Mouse (Mus musculus) neural tube, embryonic 14.5 days (tissue): ENCODE data around the gene Ppp1r18. TPM values are rescaled to one million over a fixed set of nuclear protein-coding genes. Genes with fewer than 3 reads are reported as not detected.
A peak's percentile ranks its signal among the peaks of the same experiment; 100 is the strongest.

ENCODE experiments used
- ATAC-seq: fragments of 200-750 bp; cut with Nextera tagmentation; 2 replicates; pipeline ENCODE4 v1.8.0; 2017; ENCODE audit warnings: low read depth, mild to moderate bottlenecking, moderate TSS enrichment, moderate library complexity
- H3K27ac ChIP-seq: fragments of 300-500 bp; sonication (generic); 2 replicates; pipeline ENCODE4 v1.5.1; 2014; ENCODE audit warnings: low read depth, mild to moderate bottlenecking, control low read depth, low read length, moderate library complexity, mixed read lengths
- H3K27me3 ChIP-seq: fragments of 300-500 bp; sonication (generic); 2 replicates; pipeline ENCODE4 v1.6.1; 2014; ENCODE audit warnings: low read length; ENCODE audit not compliant: control insufficient read depth, insufficient read depth
- H3K36me3 ChIP-seq: fragments of 300-500 bp; sonication (generic); 2 replicates; pipeline ENCODE4 v1.6.1; 2014; ENCODE audit warnings: low read length, mixed read lengths; ENCODE audit not compliant: control insufficient read depth, insufficient read depth
- H3K4me1 ChIP-seq: fragments of 300-500 bp; sonication (generic); 2 replicates; pipeline ENCODE4 v1.6.1; 2014; ENCODE audit warnings: low read length; ENCODE audit not compliant: control insufficient read depth, insufficient read depth
- H3K4me2 ChIP-seq: fragments of 300-500 bp; sonication (generic); 2 replicates; pipeline ENCODE4 v1.6.1; 2014; ENCODE audit warnings: mild to moderate bottlenecking, low read depth, low read length, control low read depth
- H3K4me3 ChIP-seq: fragments of 300-500 bp; sonication (generic); 2 replicates; pipeline ENCODE4 v1.5.1; 2014; ENCODE audit warnings: low read depth, low read length, control low read depth, mixed read lengths
- H3K9ac ChIP-seq: fragments of 300-500 bp; sonication (generic); replicated peaks from 2 replicates; pipeline ENCODE4 v1.6.1; 2014; ENCODE audit warnings: low read depth, mild to moderate bottlenecking, control low read depth, low read length, mixed read lengths
- H3K9me3 ChIP-seq: fragments of 300-500 bp; sonication (generic); 2 replicates; pipeline ENCODE4 v1.6.1; 2016; ENCODE audit warnings: low read length; ENCODE audit not compliant: control insufficient read depth
- WGBS: fragments of 180-500 bp; shearing (Covaris S2); extraction: QIAGEN DNeasy Blood & Tissue Kit; methylation state at CpG from one replicate; pipeline ENCODE4 v1.1.7; 2014; 5-methylcytosine and 5-hydroxymethylcytosine counted together
- polyA plus RNA-seq: library from polyadenylated mRNA; unstranded; fragments of >200 nt; fragmentation: Nextera tagmentation; extraction: Ambion mirVana; gene quantifications from 2 replicates; pipeline ENCODE4 v1.2.1, GENCODE M21; 2014

Ppp1r18 gene
- polyA plus RNA-seq, result 18.0 and 27.3 TPM in 2 replicates

GRCm38 (mm10) chr17:35865481-35866280, at the start of gene Ppp1r18:
Gene Ppp1r18, plus strand, starts transcription at chr17:35865593.
- Histone ChIP-seq H3K4me2 (peak within 1 kb of the TSS; percentile 94), H3K9ac (peak within 1 kb of the TSS; percentile 91), H3K36me3 (no peaks in the 10 kb centered on the region), H3K27ac (peak within 1 kb of the TSS; percentile 96), H3K9me3 (no peaks in the 10 kb centered on the region), H3K4me1 (peaks cover 35% of the 10 kb centered on the region), H3K4me3 (peak within 1 kb of the TSS; percentile 78), H3K27me3 (no peaks in the 10 kb centered on the region)
- under 1% methylated on average over 44 of the region's 48 CpGs for WGBS
- ATAC-seq, result peak; percentile 69

GRCm38 (mm10) chr17:35815836-35816235, 49.6 kb upstream of the Ppp1r18 start:
- Histone ChIP-seq H3K27ac (no peak overlapping the region), H3K4me2 (no peak overlapping the region), H3K4me1 (no peaks in the 10 kb centered on the region), H3K27me3 (no peaks in the 10 kb centered on the region), H3K9ac (no peak overlapping the region), H3K36me3 (no peaks in the 10 kb centered on the region), H3K4me3 (no peak overlapping the region), H3K9me3 (no peaks in the 10 kb centered on the region)
- WGBS, result 53% methylated on average over 7 of the region's 7 CpGs
- ATAC-seq, result no peak

GRCm38 (mm10) chr17:35816686-35817085, 48.7 kb upstream of the Ppp1r18 start:
- Histone ChIP-seq H3K4me1 (peaks cover 5% of the 10 kb centered on the region), H3K9me3 (no peaks in the 10 kb centered on the region), H3K27ac (no peak overlapping the region), H3K9ac (no peak overlapping the region), H3K4me2 (no peak overlapping the region), H3K36me3 (no peaks in the 10 kb centered on the region), H3K27me3 (no peaks in the 10 kb centered on the region), H3K4me3 (no peak overlapping the region)
- no peak for ATAC-seq
- 48% methylated on average over 8 of the region's 14 CpGs for WGBS

- Histone ChIP-seq H3K36me3 (no peaks in the 10 kb centered on the region), H3K9ac (no peak overlapping the region), H3K9me3 (no peaks in the 10 kb centered on the region), H3K27me3 (no peaks in the 10 kb centered on the region), H3K4me1 (peaks cover 10% of the 10 kb centered on the region), H3K27ac (no peak overlapping the region), H3K4me3 (no peak overlapping the region), H3K4me2 (no peak overlapping the region)
- ATAC-seq, result no peak
- WGBS, result 58% methylated on average over 10 of the region's 10 CpGs
Observed at GRCm38 (mm10) chr17:35817226-35817625, 48.2 kb upstream of the Ppp1r18 start.

- WGBS, result 83% methylated on average over 5 of the region's 5 CpGs
- no peak overlapping the region for H3K4me3 ChIP-seq
Observed at GRCm38 (mm10) chr17:35820111-35820510, 45.3 kb upstream of the Ppp1r18 start.

GRCm38 (mm10) chr17:35821439-35822430, 43.7 kb upstream of the Ppp1r18 start, which contains the start of gene Ier3:
Gene Ier3, plus strand, starts transcription at chr17:35821684.
- no peaks in the 10 kb centered on the region for H3K9me3 ChIP-seq
- H3K4me3 ChIP-seq, result peak within 1 kb of the TSS; percentile 62

More at GRCm38 (mm10) chr17:35820111-35820510, 45.3 kb upstream of the Ppp1r18 start:
- no peaks in the 10 kb centered on the region for H3K36me3 ChIP-seq
- H3K9ac ChIP-seq, result no peak overlapping the region
- H3K4me1 ChIP-seq, result peaks cover 20% of the 10 kb centered on the region
- no peak overlapping the region for H3K4me2 ChIP-seq
- H3K9me3 ChIP-seq, result no peaks in the 10 kb centered on the region
- H3K27me3 ChIP-seq, result no peaks in the 10 kb centered on the region
- ATAC-seq, result no peak
- no peak overlapping the region for H3K27ac ChIP-seq

GRCm38 (mm10) chr17:35822564-35822963, 42.8 kb upstream of the Ppp1r18 start:
- peak; percentile 19 for ATAC-seq
- WGBS, result 4% methylated on average over 11 of the region's 11 CpGs
- Histone ChIP-seq H3K9me3 (no peaks in the 10 kb centered on the region), H3K4me3 (peak overlapping the region; percentile 62), H3K9ac (peak overlapping the region; percentile 69), H3K36me3 (peaks cover 9% of the 10 kb centered on the region; the same call in 1 of the 2 replicates), H3K27me3 (no peaks in the 10 kb centered on the region), H3K27ac (peak overlapping the region; percentile 75), H3K4me2 (peak overlapping the region; percentile 69), H3K4me1 (peaks cover 20% of the 10 kb centered on the region)

More at GRCm38 (mm10) chr17:35821439-35822430, 43.7 kb upstream of the Ppp1r18 start, which contains the start of gene Ier3:
- peak within 1 kb of the TSS; percentile 69 for H3K4me2 ChIP-seq
- under 1% methylated on average over 62 of the region's 62 CpGs for WGBS
- peak; percentile 15; the same call in 1 of the 2 replicates for ATAC-seq
- peak within 1 kb of the TSS; percentile 69 for H3K9ac ChIP-seq
- H3K27me3 ChIP-seq, result no peaks in the 10 kb centered on the region
- peaks cover 20% of the 10 kb centered on the region for H3K4me1 ChIP-seq
- H3K36me3 ChIP-seq, result peaks cover 5% of the 10 kb centered on the region; the same call in 1 of the 2 replicates
- H3K27ac ChIP-seq, result peak within 1 kb of the TSS; percentile 75; the same call in 1 of the 2 replicates

- H3K4me2 ChIP-seq, result peak within 1 kb of the TSS; percentile 69
- H3K4me1 ChIP-seq, result peaks cover 20% of the 10 kb centered on the region
- H3K36me3 ChIP-seq, result peaks cover 13% of the 10 kb centered on the region; the same call in 1 of the 2 replicates
- ATAC-seq, result peak; percentile 89
- H3K4me3 ChIP-seq, result peak within 1 kb of the TSS; percentile 62
- H3K27ac ChIP-seq, result peak within 1 kb of the TSS; percentile 75
- H3K27me3 ChIP-seq, result no peaks in the 10 kb centered on the region
- H3K9me3 ChIP-seq, result no peaks in the 10 kb centered on the region
- H3K9ac ChIP-seq, result peak within 1 kb of the TSS; percentile 69
- under 1% methylated on average over 36 of the region's 47 CpGs for WGBS
Observed at GRCm38 (mm10) chr17:35822964-35823937, 42.1 kb upstream of the Ppp1r18 start, which contains the start of gene Flot1. Gene Flot1, plus strand, starts transcription at chr17:35823230.
